Mouse (Mus musculus) common myeloid progenitor, adult 5-6 weeks (primary cell): Measurements from ENCODE around the gene Trmt1. TPM values are rescaled to one million over a fixed set of nuclear protein-coding genes. Genes with fewer than 3 reads are reported as not detected.

Experiments
- ATAC-seq: replicated peaks from 2 replicates; pipeline ENCODE4 v1.8.0; 2016; ENCODE audit warnings: low read depth, mild to moderate bottlenecking, moderate TSS enrichment, inconsistent platforms; ENCODE audit not compliant: poor library complexity, severe bottlenecking
- total RNA-seq: library from RNA; stranded (forward); fragments of 200-1000, 187-1606 nt; gene quantifications from 2 replicates; pipeline ENCODE4 v1.2.3, GENCODE M21; 2017

The Trmt1 gene
- total RNA-seq, 1 experiment from 2014 or later, result 85.0 TPM

DNA sequence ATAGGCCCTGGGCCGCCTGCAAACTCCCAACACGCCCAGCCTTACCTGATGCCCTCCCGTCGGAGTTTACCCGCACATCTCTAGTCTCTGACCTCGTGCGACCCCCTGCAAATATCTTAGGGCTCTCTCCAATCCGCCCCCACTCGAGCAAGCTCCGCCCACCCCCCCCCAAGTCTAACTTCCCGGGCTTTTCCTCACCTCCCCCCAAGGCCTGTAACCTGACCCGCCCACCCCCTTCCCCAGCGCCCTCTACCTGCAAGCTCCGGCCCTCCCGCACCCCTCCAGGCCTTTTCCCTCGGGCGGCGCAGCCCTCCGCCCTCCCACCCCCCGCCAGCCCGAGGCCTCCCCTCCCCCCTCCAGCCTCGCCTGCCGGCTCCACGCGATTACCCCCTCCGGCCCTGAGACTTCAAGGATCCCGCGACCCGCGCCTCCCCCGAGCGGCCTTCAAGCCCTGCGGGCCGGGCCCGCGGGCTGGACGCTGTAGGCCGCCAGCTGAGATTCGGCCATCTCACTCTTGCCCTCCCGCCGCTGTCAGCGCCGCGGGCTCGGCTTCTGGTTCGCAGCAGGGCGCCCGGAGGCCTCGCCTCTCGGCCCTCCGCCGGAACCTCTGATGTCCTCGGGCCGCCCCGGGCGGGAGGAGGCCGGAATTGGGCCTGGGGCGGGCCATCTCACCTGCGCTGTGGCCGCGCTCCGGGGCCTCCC lies 1.0 kb downstream of the Trmt1 start:
- ATAC-seq, result no peak

DNA sequence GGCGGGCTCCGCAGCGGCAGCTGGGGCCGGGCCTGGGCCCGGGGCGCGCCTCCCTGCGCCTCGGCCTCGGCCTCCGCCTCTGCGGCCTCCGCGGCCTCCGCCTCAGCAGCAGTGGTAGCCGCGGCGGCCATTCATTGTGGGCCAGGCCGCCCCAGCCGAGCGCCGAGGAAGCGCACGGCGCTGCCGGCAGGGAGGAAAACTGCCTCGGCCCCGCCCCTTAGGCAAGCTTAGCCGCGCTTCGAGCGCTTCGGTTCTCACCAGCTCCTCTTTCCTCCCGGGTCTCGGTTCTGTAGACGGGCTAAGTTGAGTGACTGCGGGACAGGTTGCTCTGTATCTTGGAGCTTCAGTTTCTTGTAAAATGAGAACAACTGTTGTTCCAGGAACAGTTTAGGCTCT lies 1.6 kb downstream of the Trmt1 start, which contains the start of gene Nacc1:
Gene Nacc1, minus strand, starts transcription at position 158 of the 396 bp plus-strand sequence.
- peak; percentile 70 for ATAC-seq

DNA sequence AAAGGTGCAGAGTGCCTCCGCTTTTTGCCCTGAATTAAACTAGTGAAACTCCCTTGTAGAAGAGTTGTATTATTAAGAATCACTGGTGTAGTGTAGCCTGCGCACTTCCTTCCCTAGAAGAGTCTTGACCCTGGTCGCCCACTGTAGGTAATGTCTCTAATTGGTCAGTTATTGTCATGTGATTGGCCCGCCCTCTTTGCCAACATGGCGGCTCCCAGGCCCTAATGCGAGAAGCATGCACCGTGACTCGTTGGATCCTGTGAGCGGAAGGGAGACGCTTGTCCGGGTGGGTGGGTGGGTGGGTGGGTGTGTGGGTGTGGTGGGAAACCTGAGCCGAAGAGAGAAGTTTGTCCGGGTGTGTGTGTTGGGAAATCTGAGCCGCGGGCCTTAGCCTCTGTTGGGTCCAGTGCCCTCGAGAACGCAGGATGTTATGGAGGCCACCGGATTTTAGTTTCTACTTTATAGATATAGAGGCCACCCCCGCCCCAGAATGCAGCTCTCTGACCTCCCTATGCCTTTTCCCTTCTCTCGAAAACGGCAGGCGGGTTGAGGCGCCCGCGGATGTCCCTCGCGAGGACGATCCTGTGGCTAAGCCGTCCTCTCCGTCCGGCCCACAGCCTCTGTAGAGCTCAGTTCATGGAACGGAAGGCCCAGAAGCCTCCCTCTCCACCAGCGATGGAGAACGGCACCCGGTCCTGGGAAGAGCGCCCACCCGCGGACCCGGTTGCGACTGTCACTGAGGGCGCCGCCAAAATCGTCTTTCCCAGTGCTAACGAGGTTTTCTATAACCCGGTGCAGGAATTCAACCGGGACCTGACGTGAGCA lies 3.2 kb downstream of the Trmt1 start:
- peak; percentile 86 for ATAC-seq

DNA sequence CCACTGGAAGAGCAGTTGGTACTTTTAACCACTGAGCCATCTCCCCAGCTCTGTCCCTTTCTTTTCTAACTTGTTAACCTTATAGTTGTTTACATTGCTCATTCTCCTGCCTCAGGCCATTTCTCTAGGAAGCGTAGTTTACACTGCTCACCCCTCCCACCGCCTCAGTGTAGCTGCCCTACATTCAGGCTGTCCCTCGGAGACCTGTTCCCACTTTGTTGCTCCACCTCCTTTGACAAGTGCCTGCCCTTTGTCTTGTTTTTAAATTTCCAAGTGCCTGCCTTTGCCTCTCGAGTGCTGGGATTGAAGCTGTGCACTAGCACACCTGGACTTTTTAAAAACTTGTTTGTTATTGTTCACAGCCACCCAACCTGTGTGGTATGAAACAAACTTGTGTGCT lies 7.2 kb downstream of the Trmt1 start:
- ATAC-seq, result no peak

DNA sequence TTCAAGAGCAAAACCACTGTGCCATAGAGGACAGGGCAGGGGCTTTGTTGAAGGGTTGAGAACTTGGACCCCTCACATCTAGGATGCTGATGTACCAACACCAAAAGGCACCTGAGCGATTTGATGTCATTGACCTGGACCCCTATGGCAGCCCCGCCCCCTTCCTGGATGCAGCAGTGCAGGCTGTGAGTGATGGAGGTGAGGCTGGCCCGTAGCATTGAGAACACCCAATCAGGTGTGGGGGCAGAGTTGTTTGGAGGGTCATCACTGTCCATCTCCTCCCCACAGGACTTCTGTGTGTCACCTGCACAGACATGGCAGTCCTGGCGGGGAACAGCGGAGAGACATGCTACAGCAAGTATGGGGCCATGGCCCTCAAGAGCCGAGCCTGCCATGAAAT lies 9.0 kb downstream of the Trmt1 start:
- no peak for ATAC-seq

DNA sequence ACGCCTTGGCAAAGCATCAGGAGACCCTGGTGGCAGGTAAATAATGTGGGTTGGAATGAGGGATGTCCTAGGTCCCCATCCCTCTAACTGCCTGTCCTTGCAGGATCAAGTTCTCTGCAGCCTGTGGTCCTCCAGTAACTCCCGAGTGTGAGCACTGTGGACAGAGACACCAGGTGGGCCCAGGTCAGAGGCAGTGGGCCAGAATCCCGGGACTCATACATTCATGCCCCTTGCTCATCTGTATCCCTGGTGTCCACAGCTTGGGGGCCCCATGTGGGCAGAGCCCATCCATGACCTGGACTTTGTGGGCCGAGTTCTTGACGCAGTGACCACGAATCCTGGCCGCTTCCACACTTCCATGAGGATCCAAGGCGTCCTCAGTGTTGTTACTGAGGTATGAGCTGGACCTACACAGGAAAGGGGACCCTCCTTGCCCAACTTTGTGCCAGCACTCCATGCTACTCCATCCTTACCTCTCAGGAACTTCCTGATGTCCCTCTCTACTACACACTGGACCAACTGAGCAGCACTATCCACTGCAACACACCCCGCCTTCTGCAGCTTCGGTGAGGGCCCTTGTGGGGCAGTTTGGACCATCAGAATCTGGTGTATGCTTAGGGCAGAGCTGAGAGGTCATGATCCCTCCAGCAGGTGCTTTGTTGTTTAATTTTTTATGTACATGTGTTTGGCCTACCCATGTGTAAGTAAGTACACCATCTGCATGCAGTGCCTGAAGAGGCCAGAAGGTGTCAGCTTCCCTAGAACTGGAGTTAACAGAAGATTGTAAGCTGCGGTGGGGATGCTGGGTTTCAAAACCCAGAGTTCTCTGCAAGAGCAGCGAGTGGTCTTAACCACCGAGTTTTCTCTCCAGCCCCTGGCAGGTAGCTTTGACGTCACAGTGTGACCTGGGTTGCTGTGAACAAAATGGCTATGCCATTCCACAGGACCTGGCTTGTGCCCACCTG lies 11.3 kb downstream of the Trmt1 start:
- peak; percentile 10; the same call in 1 of the 2 replicates for ATAC-seq

DNA sequence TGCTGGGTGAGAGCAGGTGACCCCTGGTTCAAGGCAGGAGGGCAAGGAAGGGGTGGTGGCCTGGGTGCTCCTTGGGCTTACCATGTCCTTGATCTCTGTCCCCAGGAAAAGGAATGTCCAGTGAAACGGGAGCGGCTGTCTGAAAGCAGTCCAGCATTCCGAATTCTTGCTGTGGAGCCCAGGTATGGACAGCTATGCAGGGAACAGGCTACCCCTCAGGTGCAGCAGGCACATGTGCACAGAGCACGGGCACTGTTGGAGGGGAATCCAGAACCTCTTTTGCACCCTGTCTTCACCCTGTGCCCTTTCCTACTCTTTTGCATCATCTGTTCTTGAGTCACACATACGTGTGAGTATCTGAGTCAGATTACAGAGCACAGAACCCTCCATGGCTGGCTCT lies 12.2 kb downstream of the Trmt1 start:
- no peak for ATAC-seq

DNA sequence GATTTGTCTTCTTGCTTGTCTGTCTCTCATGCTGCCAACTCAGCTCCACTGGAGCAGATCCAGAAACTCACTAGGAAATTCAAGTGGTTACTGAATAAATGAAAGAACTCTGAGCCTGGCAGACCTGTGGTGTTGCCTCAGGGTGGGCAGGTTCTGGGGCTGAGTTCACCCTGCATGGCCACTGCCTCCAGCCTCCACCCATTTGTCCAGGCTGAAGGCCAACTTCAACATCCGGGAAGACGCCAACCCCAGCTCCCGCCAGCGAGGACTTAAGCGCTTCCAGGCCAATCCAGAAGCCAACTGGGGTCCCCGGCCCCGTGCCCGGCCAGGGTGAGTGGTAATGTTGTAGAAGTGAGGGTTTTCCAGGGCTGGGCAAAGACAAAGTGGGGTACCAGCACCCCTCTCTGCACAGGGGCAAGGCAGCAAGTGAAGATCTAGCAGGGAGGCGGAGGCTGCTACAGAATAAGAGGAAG lies 12.9 kb downstream of the Trmt1 start:
- ATAC-seq, result no peak

DNA sequence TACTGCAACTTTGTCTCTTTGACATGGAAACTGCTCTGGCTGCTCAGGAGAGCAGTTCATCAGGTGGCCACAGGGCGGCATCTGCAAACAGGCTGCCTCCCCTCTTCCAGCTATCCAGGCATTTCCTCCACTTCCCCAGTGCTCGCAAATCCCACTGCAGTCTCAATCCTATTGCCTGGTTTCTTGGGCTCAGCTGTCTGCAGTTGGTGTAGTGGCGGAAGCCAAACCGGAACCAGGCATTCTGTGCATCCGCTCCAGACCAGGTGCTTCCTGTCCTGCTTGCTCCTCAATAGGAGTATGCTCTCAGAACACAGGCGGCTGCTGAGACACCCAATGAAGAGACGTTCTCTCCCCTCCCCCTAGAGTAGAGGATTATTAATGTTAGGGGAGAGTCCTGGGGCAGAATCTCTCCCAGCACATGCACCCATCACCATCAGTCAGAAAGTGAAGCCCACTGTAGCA lies 13.8 kb downstream of the Trmt1 start:
- peak; percentile 37 for ATAC-seq

DNA sequence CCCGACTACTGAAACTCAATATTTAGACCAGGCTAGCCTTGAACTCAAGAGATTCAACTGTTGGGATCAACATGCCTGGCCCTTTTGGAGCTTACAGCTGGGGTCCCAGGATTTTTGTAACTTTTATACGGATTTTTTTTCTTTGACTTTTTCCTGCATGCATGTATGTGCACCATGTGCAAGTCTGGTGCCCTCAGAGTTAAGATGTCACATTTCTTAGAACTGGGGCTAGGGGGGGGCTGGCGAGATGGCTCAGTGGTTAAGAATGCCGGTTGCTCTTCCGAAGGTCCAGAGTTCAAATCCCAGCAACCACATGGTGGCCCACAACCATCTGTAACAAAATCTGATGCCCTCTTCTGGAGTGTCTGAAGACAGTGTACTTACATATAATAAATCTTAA lies 14.4 kb downstream of the Trmt1 start:
- no peak for ATAC-seq

DNA sequence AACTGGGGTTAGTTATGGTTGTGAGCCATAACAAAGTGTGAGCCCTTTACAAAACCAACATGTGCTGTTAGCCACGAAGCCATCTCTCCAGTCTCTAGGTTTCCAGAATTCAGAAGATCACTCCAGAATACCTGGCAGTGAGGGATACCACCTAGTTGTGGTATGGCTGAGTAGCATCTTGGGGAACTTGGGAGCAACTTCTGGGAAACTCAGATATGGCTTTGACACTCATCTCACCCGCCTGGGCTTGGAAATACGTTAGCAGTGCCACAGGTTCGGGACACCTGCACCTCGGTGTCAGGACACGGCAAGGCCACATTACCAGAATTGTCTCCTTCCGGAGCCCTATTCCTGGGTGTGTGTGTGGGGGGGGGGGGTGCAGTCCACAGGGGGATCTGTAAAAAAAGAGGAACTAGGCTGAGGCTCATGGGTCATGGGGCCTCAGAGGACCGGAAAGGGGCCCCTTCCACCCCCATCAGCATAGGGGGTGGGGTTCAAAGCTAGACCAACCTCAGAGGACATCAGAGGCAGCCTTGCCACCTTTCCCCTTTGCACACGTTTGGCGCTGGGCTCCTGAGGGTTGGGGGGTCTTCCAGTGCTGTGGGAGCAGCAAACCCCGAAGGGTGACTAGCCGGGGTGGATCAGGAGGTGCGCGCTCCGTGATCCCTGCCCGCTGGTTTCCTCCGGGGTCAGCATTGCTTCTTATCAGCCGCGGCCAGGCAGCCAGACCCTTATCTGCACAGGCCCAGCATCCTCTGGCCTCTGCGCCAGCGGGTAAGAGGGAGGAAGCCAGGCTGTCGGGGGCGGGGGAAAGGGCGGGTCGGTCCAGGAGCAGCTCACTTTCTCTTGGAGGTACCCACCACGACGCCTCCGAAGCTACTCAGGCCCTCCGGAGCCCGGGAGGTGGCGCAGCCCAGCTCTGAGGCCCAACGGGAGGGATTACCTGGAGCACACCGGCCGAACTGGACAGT lies 15.1 kb downstream of the Trmt1 start, which contains the start of gene Lyl1:
Gene Lyl1, plus strand, starts transcription at position 517 of the 971 bp plus-strand sequence.
- peak; percentile 42 for ATAC-seq

DNA sequence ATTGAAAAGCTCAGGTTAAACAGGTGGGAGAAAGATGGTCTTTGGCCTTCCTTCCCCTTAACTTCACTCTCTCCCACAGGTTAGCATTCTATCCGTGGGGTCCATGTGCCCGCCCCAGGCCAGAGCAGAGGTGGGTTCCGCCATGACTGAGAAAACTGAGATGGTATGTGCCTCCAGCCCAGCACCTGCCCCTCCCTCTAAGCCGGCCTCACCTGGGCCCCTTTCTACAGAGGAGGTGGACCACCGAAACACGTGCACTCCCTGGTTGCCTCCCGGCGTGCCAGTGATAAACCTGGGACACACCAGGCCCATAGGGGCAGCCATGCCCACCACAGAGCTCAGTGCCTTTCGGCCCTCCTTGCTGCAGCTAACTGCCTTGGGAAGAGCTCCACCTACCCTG lies 16.5 kb downstream of the Trmt1 start:
- ATAC-seq, result no peak

DNA sequence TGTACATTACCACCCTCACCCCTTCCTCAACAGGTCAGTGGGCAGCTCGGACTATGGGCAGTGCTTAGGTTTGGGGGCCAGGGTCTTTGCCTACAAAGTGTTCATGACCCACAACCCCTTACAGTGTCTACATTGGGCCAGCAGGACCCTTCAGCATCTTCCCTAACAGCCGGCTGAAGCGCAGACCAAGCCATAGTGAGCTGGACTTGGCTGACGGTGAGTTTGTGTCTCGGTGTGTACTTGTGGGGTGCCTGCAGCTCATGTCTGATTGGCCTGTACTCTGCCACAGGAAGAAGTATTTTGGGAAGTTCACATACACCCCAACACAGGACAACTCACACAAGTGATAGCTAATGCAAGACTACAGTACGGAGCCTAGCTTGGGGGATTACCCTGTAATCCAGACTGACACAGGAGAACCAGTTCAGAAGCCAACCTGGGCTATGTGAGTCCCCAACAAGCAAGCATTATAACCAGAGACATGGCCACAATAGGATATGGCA lies 16.9 kb downstream of the Trmt1 start:
- no peak for ATAC-seq

DNA sequence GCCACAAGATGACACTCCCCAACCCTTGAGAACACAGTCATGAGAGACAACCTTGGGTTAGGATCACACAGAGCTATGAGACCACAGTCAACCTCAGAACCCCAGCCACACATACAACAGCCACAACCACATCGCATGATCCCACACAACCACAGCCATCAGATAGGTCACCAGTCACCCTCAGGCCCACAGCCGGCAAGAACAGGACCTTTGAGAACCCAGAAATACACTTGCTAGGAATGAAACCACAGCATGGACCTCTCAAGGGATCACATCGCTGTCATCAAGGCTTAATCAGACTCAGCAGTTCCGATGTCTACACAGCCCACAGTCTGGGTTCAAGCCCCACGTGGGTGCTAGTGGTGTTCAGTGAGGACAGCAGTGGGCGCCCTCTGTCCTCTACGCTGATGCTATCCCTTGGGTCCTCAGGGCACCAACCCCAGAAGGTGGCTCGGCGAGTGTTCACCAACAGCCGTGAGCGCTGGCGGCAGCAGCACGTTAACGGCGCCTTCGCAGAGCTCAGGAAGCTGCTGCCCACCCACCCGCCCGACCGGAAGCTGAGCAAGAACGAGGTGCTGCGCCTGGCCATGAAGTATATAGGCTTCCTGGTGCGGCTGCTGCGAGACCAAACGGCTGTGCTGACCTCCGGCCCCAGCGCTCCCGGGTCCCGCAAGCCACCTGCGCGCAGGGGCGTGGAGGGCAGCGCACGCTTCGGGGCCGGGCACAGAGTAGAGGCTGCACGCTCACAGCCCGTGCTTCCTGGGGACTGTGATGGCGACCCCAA lies 17.6 kb downstream of the Trmt1 start:
- peak; percentile 21 for ATAC-seq

DNA sequence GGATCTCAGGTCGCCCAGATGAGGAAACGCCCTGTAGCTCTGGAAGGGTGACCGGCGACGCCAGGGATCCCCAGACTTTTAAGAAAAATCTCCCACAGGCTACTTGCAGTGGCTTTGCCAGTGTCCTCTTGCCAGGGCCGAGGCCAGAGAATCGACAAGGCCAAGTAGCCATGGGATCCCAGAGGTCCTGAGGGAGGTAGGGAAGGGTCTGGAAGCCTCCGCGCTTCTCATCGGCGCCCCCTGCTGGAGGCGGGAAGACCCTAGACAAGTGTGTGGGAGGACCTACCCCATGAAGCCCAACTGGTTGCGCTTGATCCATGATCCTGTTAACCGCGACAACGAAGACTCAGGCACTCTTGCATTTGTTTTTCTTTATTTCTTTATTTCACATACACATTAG lies 18.2 kb downstream of the Trmt1 start:
- ATAC-seq, result no peak

DNA sequence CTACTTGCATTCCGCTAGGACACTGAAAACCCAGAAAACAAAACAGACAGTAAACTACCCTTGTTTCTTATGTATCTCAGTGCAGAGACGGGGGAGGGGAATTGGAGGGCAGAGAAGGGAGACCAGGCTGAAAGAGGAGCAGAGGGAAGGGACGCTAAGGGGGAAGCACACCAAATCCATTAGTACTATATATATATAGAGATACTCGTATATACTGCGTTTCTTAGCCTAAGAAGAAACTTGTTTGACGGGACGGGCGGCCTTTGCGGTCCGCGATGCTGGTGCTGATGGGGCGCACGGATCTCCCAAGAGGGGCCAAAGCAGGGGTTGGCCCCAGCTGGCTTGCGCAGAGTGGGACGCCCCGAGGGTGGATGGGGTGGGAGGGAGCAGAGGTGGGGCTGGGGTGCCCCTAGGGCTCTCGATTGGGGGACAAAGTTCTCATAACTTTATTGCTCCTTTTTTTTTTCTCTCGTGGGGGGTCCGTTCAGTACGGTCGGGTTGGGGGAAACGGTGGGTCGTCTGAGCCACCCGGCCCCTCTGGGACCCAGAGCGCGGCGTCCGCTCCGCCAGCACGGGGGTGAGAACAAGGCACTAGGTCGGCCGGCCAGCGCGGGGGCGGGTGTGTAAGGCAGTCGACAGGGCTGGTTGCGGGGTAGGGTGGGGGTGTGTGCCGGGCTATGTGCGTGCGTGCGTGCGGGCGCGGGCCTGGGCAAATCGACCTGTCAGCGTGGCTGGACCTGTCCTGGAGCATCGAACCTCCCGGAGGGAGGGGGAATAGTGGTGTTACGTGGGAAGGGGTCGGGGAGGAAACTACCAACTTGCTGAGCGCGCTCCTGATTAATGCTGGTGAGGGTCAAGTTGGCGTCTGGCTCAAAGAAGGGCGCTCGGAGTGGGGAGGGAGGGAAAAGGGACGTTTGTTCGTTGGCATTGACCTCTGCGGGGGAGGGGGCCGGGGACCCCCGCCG lies 19.0 kb downstream of the Trmt1 start:
- ATAC-seq, result no peak

DNA sequence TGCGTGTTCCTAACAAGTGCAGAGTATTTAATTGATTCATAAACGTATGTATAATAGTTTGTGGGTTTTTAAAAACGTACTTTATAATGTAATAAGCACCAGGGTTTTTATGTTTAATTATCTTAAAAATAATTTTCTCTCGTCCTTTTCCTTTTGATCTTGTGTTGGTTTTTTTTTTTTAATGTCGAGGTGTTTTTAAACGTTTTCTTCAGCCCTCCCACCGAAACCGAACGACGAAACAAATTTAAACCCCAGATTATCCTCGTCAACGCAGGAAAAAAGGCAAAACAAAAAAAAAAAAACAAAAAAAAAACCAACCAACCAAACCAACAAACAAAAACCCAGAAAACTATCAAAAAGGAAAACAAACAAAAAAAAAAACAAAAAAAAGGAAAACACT lies 19.9 kb downstream of the Trmt1 start:
- no peak for ATAC-seq
